Mouse (Mus musculus): ENCODE data around the gene Arid1b.

- TF ChIP-seq GATA1 (IDR thresholded peaks at IDR 0.05; ENCODE audit: borderline replicate concordance, low read length) (no peak), FLI1 (IDR thresholded peaks at IDR 0.05; ENCODE audit: low read length) (no peak)
Measured at GRCm38 (mm10) chr17:5125084-5125855, 131.1 kb downstream of the Arid1b start.

Measured in megakaryocyte, embryonic 14.5 days (primary cell).